Mouse (Mus musculus): ENCODE measurements around the gene Iglon5.

Gene Iglon5

GRCm38 (mm10) chr7:43489631-43490125 is at the start of gene Iglon5:
Gene Iglon5 (minus strand): TSS chr7:43490075.
- DNase-seq, result no peak

GRCm38 (mm10) chr7:43538524-43538923 is 48.6 kb upstream of the Iglon5 start:
- DNase-seq, result peak; percentile 32

DNA sequence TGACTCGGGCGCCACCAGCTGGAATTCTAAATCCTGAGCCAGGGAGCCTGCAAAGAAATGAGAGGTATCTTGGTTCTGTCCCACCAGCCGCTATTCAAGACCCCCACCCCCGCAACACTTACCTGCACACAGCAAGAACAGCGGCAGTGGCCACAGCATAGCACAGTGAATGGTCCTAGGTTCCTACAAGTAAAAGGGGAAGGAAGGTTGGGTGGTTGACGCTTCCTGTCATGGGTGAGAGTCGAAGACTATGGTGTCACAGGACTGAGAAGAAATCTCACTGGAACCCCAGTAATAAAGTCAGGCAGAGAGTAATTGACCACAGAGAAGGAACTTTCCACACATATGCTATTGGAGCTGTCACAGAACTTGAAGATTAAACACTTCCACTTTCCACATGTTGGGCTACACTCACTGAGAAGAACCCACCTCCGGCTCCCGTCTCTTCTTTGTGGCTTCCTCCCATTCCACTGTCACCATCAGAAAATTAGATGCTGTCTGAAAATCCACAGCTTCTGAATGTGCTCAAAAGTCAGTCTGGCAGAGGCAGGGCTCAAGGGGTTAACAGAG is 43.1 kb upstream of the Iglon5 start:
- DNase-seq, result peak; percentile 61

DNA sequence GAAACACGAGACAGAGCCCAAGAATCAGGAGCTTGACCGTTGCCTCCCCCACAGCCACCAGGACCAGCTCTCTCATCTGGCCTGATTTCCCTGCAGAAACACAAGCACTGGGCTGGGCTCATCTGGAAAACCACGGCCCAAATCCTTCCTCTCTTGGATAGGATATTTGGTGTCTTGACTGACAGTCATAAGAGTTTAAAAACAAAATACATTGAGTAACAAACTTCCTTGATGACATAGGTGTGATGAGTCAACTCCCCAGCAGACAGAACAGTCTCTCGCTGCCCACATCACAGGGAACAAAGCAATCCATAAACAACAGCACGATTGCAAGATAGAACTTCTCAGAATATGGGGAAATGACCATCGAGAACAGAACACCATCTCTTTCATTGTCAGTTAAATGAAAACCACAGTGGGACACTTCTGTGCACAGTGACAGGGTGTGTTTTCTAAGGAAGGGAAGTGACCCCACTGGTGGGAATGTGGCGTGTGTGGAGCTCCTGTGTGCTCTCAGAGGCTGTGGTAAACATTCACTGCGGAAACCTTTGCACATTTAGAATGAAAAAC is 40.4 kb upstream of the Iglon5 start:
- DNase-seq, result peak; percentile 61

GRCm38 (mm10) chr7:43525313-43525712 is 35.4 kb upstream of the Iglon5 start:
- DNase-seq, result peak; percentile 22

GRCm38 (mm10) chr7:43522776-43523175 is 32.9 kb upstream of the Iglon5 start:
- no peak for DNase-seq

GRCm38 (mm10) chr7:43518341-43518740 is 28.5 kb upstream of the Iglon5 start:
- no peak for DNase-seq

GRCm38 (mm10) chr7:43515076-43515475 is 25.2 kb upstream of the Iglon5 start:
- DNase-seq, result no peak

- no peak for DNase-seq
Observed at GRCm38 (mm10) chr7:43512519-43512918, 22.6 kb upstream of the Iglon5 start.

DNA sequence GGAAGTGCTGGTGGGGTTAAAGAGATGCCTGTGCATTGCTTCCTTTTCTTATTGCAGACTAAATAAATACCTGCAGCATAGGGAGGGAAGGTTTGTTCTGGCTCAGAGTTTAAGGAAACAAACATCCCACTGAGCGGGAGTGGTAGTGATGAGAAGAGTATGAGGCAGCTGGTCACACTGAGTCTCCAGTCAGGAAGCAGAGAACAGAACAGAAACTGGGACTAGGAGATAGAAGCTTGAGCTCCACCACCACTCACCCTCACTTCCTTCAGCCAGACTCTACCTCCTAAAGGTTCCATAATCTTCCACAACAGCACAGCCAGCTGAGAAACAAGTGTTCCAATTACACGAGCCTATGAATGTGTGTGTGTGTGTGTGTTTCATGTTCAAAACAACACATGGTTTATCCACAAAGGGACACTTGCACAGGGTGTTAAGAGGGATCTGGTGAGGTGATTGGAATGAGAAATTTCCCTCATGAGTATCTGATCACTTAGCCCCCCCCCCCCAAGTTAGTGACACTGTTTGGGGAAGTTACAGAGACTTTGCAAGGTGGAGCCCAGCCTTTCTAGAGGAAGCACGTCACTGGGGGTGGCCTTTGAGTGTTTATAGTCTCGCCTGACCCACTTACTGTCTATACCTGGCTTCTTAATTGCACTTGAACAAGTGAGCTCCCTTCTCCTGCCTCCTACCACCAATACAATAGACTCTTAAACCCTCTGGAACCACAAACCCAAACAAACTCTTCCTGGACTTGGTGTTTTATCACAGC is 22.0 kb upstream of the Iglon5 start:
- no peak for DNase-seq

DNA sequence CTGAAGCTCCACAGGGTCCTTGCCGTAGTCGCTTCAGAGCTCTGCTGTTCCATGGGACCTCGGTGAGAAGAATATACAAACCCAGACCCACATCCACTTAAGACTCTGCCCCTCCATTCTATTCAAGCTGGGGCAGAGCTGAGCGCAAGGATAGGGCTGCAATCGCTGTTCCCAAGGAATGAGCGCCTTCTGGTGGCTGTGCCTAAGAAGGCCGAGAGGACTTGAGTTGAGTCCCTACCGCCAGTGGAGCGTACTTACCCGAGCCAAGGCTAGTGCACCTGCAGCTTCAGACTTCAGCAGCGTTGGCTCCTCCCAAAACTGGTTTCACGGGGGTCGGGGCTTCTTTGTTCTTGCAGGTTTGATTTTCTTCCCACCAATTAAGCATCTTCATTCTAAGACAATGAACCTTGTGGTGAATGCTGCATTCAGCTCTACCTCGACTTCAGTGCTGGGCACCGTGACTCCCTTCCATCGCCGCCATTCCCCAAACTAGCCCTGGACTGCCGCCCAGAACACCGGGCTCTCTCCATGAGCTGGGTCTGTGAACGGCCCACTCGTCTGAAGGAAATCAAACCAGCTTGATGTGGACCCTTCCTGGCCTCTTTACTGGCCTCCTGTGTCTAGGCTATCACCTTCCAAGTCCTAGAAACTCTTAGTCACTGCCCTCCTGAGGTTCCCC is 5.6 kb upstream of the Iglon5 start:
- peak; percentile 43 for DNase-seq

DNA sequence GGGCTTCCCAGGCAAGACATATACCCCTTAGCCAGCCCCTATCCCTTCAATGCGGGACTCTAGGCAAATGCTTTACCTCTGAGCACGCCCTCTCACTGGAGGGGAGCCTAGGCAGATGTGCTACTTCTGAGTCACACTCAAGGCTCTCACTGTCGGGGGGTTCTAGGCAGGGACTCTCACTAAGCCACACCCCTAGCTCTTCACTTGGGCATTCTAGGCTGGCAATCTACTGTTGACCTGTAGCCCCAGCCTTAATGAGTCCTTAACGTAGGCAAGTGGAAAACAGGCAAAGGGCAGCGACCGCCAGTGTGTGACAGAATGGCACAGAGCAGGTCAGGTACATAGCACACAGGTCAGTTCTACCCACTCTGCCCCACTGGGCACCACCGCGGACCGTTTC is 986 bp upstream of the Iglon5 start:
- no peak for DNase-seq

- no peak for DNase-seq
Observed at GRCm38 (mm10) chr7:43490182-43490584, 308 bp upstream of the Iglon5 start.

- DNase-seq, result no peak
Observed at GRCm38 (mm10) chr7:43488646-43489045, 1.2 kb downstream of the Iglon5 start.

DNA sequence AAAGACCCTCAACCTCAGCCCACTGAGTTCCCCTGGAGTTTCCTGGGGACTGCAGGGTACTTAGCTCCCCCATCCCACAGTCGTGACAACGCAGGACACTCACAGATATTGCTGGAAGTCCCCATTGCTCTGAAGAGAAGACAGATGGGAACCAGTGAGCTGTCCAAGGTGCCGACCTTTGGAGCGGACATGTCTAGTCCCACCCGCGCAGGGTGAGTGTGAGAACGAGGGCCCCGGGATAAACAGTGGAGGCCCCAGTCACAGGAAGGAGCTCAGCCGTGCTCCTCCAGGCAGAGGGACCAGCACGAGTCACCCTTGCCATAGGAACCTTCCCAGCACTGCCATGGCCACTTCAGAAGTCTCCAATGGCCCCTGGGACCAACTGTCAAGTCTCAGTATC is 6.6 kb downstream of the Iglon5 start:
- no peak for DNase-seq

- no peak for DNase-seq
Observed at GRCm38 (mm10) chr7:43482090-43482716, 7.7 kb downstream of the Iglon5 start.

- peak; percentile 47 for DNase-seq
Observed at GRCm38 (mm10) chr7:43481191-43481590, 8.7 kb downstream of the Iglon5 start.

DNA sequence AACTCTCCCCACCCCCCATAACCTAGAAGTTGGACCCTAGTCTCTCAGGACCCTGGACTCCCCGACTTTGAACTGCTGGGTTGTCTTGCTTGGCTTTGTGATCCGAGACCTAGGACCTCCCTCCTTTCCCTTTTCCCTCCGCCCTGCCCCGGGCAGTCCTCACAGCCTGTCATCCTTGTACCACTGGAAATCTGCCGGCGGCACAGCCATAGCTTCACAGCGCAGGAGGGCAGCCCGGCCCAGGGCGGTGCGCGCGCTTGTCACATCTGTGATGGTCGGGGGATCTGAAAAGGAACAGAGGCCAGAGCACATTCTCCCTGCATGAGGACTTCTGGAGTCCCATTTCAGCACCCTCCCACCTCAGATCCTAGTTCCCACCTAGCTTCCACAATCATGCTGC is 13.5 kb downstream of the Iglon5 start:
- DNase-seq, result no peak

- peak; percentile 16 for DNase-seq
Observed at GRCm38 (mm10) chr7:43475706-43476105, 14.2 kb downstream of the Iglon5 start.

GRCm38 (mm10) chr7:43470373-43470772 is 19.5 kb downstream of the Iglon5 start:
- DNase-seq, result peak; percentile 49

DNA sequence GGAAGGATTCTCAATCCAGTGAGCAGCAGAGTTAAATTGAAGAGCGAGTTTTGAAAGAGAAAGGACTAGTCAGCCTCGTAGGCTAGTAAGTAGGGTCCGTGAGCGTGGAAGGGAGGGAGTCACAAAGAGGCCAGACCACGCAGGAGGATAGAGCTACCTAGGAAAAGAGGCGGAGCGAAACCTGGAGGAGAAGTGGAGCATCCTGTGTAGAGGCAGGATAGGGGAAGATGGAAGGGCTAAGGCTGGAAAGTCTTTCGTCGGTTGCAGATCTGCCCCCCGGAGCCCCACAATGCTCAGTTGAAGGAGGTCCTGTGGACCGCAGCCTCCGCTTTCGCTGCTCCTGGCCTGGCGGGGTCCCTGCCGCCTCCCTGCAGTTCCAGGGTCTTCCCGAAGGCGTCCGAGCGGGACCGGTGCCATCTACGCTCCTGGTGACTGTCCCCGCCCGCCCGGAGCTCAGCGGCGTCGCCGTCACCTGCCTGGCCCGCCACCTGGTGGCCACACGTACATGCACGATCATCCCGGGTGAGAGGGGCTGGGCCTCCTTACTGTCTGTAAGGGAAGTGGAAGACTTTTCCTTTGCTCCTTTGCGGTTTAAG is 23.7 kb downstream of the Iglon5 start:
- DNase-seq, result peak; percentile 91

DNA sequence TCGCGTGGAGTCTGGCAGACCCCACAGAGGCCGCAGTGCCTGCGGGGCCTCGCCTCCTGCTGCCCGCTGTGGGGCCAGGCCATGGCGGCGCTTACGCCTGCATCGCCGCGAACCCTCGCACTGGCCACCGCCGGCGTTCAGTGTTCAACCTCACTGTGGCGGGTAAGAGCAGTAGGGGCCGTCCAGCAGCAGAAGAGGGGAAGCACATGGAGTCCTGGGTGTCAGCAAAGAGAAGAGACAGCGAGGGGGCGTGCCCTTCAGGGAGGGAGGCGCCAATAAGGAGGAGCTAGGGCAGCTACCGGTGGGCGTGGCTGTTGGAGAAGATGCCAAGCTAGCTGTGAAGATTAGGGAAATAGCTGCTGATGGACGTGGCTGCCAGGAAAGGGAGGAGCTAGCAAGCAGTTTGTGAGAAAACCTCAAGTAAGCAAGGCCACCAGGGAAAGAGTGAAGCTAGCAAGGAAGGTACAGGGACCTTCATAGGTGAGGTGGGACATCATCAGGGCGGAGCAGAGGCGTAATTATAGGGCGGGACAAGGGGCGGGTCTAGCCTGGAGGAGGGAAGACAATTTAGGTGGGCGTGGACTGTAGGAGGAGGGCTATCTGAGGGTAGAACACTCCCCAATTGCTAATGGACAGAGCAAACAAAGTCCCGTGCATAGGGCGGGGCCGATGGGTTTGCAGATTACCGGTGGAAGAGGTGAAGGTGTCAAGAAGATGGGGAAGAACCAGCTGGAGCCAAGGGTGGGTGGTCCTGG is 24.4 kb downstream of the Iglon5 start:
- DNase-seq, result peak; percentile 97
